Mouse (Mus musculus) heart, embryonic 14.5 days (tissue): ENCODE results near the gene Glrx2. TPM values are rescaled to one million over a fixed set of nuclear protein-coding genes. Genes with fewer than 3 reads are reported as not detected.

ENCODE experiments used
- ATAC-seq: fragments of 200-750 bp; cut with Nextera tagmentation; 2 replicates; pipeline ENCODE4 v1.8.0; 2017; ENCODE audit warnings: low read depth, moderate TSS enrichment; ENCODE audit not compliant: insufficient number of reproducible peaks, insufficient read depth, low FRiP score
- H3K27ac ChIP-seq, 2 experiments: fragments of 200-500 bp in 1 of 2; fragments of 300-500 bp in 1 of 2; sonication (generic) in 1 of 2; replicated peaks in 1 of 2; 2 replicates each; pipeline ENCODE4 v1.5.1; 2012 to 2014; ENCODE audit warnings: low read depth in 2 of 2, low read length in 2 of 2, control low read depth in 1 of 2, mild to moderate bottlenecking in 1 of 2, mixed read lengths in 1 of 2; ENCODE audit not compliant: control insufficient read depth in 1 of 2, insufficient read depth in 1 of 2
- H3K27me3 ChIP-seq: fragments of 300-500 bp; sonication (generic); 2 replicates; pipeline ENCODE4 v1.6.1; 2014; ENCODE audit warnings: mild to moderate bottlenecking, low read length, control low read depth; ENCODE audit not compliant: control insufficient read depth, insufficient read depth
- H3K36me3 ChIP-seq: fragments of 300-500 bp; sonication (generic); 2 replicates; pipeline ENCODE4 v1.6.1; 2014; ENCODE audit warnings: mild to moderate bottlenecking, control low read depth, low read length, mixed read lengths; ENCODE audit not compliant: control insufficient read depth, insufficient read depth
- H3K4me1 ChIP-seq, 2 experiments: fragments of 200-500 bp in 1 of 2; fragments of 300-500 bp in 1 of 2; sonication (generic) in 1 of 2; 2 replicates each; pipeline ENCODE4 v1.6.1; 2012 to 2014; ENCODE audit warnings: low read length in 2 of 2, control low read depth in 1 of 2, mixed read lengths in 1 of 2; ENCODE audit not compliant: control insufficient read depth in 2 of 2, insufficient read depth in 2 of 2
- H3K4me2 ChIP-seq: fragments of 300-500 bp; sonication (generic); 2 replicates; pipeline ENCODE4 v1.6.1; 2014; ENCODE audit warnings: mild to moderate bottlenecking, low read length
- H3K4me3 ChIP-seq, 2 experiments: fragments of 200-500 bp in 1 of 2; fragments of 300-500 bp in 1 of 2; sonication (generic) in 1 of 2; 2 replicates each; pipeline ENCODE4 v1.5.1; 2012 to 2014; ENCODE audit warnings: low read length in 2 of 2, mild to moderate bottlenecking in 2 of 2, control low read depth in 1 of 2, low read depth in 1 of 2, moderate library complexity in 1 of 2; ENCODE audit not compliant: control insufficient read depth in 1 of 2, insufficient read depth in 1 of 2
- H3K9ac ChIP-seq: fragments of 300-500 bp; sonication (generic); 2 replicates; pipeline ENCODE4 v1.6.1; 2014; ENCODE audit warnings: mild to moderate bottlenecking, low read length
- H3K9me3 ChIP-seq: fragments of 300-500 bp; sonication (generic); 2 replicates; pipeline ENCODE4 v1.6.1; 2016; ENCODE audit warnings: low read length, control low read depth; ENCODE audit not compliant: control insufficient read depth
- WGBS: fragments of 180-500 bp; shearing (Covaris S2); extraction: QIAGEN DNeasy Blood & Tissue Kit; methylation state at CpG from one replicate; pipeline ENCODE4 v1.1.7; 2014; 5-methylcytosine and 5-hydroxymethylcytosine counted together
- polyA plus RNA-seq: library from polyadenylated mRNA; unstranded; fragments of >200 nt; fragmentation: Nextera tagmentation; extraction: Ambion mirVana; gene quantifications from 2 replicates; pipeline ENCODE4 v1.2.1, GENCODE M21; 2014

Glrx2 gene
- polyA plus RNA-seq, 1 experiment from 2014 or later: 82.1 TPM

- ATAC-seq: no peak
- 89% methylated on average over 10 of the region's 10 CpGs for WGBS
- Histone ChIP-seq H3K4me3 (no peak overlapping the region), H3K4me2 (no peak overlapping the region), H3K36me3 (peaks cover 74% of the 10 kb centered on the region), H3K27me3 (no peaks in the 10 kb centered on the region), H3K9ac (no peak overlapping the region), H3K27ac (no peak overlapping the region), H3K9me3 (no peaks in the 10 kb centered on the region), H3K4me1 (no peaks in the 10 kb centered on the region)
Observed at GRCm38 (mm10) chr1:143745871-143746270, 29.7 kb downstream of the Glrx2 start.

DNA sequence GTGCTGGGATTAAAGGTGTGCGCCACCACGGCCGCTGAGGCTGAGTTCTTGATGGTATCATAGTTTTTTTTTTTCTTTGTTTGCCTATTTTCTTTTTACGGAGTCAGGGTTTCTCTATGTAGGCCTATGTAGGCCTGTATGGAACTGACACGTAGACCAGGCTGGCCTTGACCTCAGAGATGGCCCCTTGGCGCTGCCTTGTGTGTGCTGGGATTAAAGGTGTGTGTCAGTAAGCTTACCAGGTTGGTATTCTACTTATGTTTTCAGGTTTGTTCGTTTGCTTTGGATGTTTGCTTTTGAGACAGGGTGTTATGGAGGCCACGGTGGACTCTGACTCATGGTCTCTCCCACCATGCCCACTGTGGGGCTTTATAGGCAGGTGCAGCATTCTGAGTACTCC is 46.0 kb downstream of the Glrx2 start:
- 91% methylated on average over 8 of the region's 8 CpGs for WGBS
- Histone ChIP-seq H3K27me3 (no peaks in the 10 kb centered on the region), H3K9ac (no peak overlapping the region), H3K4me1 (no peaks in the 10 kb centered on the region), H3K4me3 (no peak overlapping the region), H3K36me3 (peaks cover 82% of the 10 kb centered on the region), H3K27ac (no peak overlapping the region), H3K9me3 (no peaks in the 10 kb centered on the region), H3K4me2 (no peak overlapping the region)
- ATAC-seq: no peak

DNA sequence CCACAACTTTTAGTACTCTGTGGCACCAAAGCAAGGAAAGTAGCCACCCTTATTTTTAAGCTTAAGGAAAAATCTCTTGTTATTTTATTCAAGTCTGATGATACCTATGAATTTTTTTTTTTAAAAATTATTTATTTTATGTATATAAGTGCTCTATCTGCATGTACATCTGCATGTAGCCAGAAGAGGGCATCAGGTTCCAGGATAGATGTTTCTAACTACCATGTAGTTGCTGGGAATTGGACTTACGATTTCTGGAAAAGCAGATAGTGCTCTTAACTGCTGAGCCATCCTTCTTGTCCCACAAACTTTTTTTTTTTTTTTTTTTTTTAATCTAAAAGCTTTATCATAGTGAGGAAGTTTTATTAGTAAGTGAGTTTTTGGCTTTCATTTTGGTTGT is 48.3 kb downstream of the Glrx2 start:
- Histone ChIP-seq H3K36me3 (peaks cover 62% of the 10 kb centered on the region), H3K9ac (no peak overlapping the region), H3K4me1 (no peaks in the 10 kb centered on the region), H3K4me2 (no peak overlapping the region), H3K9me3 (no peaks in the 10 kb centered on the region), H3K27ac (no peak overlapping the region), H3K4me3 (no peak overlapping the region), H3K27me3 (no peaks in the 10 kb centered on the region)
- WGBS: 60% methylated on average over 1 of the region's 1 CpGs
- no peak for ATAC-seq

GRCm38 (mm10) chr1:143765801-143766200 is 49.7 kb downstream of the Glrx2 start:
- ATAC-seq: no peak
- no peaks in the 10 kb centered on the region for H3K27me3 ChIP-seq
- 73% methylated on average over 4 of the region's 4 CpGs for WGBS

GRCm38 (mm10) chr1:143766238-143766637 is 50.1 kb downstream of the Glrx2 start:
- Histone ChIP-seq H3K4me2 (no peak overlapping the region), H3K27me3 (no peaks in the 10 kb centered on the region), H3K27ac (no peak overlapping the region), H3K9me3 (no peaks in the 10 kb centered on the region), H3K4me3 (no peak overlapping the region), H3K36me3 (peaks cover 58% of the 10 kb centered on the region), H3K4me1 (no peaks in the 10 kb centered on the region), H3K9ac (no peak overlapping the region)
- ATAC-seq: no peak
- 81% methylated on average over 6 of the region's 6 CpGs for WGBS

More at GRCm38 (mm10) chr1:143765801-143766200, 49.7 kb downstream of the Glrx2 start:
- Histone ChIP-seq H3K4me3 (no peak overlapping the region), H3K9ac (no peak overlapping the region), H3K36me3 (peaks cover 62% of the 10 kb centered on the region), H3K4me1 (no peaks in the 10 kb centered on the region), H3K9me3 (no peaks in the 10 kb centered on the region), H3K4me2 (no peak overlapping the region), H3K27ac (no peak overlapping the region)

DNA sequence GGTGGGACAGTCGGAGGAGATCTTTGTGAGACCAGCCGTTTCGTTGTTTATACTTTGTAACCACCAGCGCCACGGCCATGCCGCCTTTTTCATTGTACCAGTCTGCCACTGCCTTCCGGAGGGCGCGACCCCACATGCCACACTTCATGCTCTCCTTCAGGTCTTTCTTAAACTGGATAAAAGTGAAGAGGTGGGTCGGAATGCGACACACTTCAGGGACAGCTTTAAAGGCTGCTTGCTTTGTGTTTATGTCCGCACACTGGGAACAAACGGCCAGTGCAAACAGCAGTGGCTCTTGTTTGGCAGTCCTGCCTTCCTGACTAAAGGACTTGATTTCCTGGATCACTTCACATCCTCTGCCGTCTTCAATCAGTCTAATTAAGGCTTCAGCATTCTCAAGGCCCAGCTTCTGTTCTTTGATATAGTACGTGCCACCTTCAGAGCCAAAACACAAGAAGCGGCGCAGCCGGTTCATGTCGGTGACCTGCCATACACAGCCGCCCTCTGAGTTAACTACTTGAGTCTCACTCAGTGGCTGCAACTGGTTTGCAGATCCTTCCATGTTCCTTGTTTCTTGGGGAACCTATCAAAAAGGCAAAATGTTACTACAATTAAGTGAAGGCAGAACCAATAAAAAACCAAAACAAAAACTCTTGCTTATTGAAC is 54.4 kb downstream of the Glrx2 start:
- Histone ChIP-seq H3K4me3 (no peak overlapping the region), H3K9ac (no peak overlapping the region), H3K36me3 (peaks cover 32% of the 10 kb centered on the region), H3K4me2 (no peak overlapping the region), H3K9me3 (no peaks in the 10 kb centered on the region), H3K27ac (no peak overlapping the region), H3K27me3 (no peaks in the 10 kb centered on the region), H3K4me1 (peaks cover 3 to 12% of the 10 kb centered on the region in 2 experiments; a peak in 1 of 4 replicates)
- WGBS: 80% methylated on average over 20 of the region's 20 CpGs
- ATAC-seq: no peak

DNA sequence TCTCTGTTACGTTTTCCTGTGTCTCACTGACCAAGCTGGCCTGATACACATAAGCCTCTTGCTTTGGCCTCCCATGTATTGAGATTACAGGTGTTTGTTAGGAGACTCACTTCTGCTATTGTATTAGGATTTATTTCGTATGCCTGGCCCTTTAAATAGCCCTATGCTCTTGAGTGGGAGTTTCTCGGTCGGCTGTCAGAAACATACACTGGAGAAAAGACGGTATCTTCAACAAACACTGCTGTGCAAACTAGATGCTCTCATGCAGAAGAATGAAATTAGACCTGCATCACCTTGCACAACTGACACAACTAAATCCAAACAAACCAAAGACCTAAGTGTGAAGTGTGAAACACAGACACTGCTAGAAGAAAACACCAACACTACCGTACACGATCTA is 56.9 kb downstream of the Glrx2 start:
- H3K27ac ChIP-seq: no peak overlapping the region
- no peaks in the 10 kb centered on the region for H3K9me3 ChIP-seq
- ATAC-seq: no peak
- peak overlapping the region in 1 of 2 experiments; percentile 10; a peak in 2 of 4 replicates for H3K4me3 ChIP-seq
- peak overlapping the region; percentile 22 for H3K9ac ChIP-seq
- peaks cover 3 to 16% of the 10 kb centered on the region in 2 experiments; a peak in 1 of 4 replicates for H3K4me1 ChIP-seq
- H3K27me3 ChIP-seq: no peaks in the 10 kb centered on the region
- H3K4me2 ChIP-seq: peak overlapping the region; percentile 47
- H3K36me3 ChIP-seq: peaks cover 17% of the 10 kb centered on the region
- WGBS: 50% methylated on average over 7 of the region's 7 CpGs

- Histone ChIP-seq H3K9me3 (no peaks in the 10 kb centered on the region), H3K4me1 (peaks cover 3 to 24% of the 10 kb centered on the region in 2 experiments; a peak in 2 of 4 replicates), H3K27me3 (no peaks in the 10 kb centered on the region), H3K9ac (peak overlapping the region; percentile 41; the same call in 1 of the 2 replicates), H3K4me3 (peak overlapping the region in 1 of 2 experiments; percentile 13; a peak in 1 of 4 replicates), H3K27ac (no peak overlapping the region), H3K4me2 (peak overlapping the region; percentile 47), H3K36me3 (peaks cover 17% of the 10 kb centered on the region)
- 14% methylated on average over 6 of the region's 6 CpGs for WGBS
- no peak for ATAC-seq
Observed at GRCm38 (mm10) chr1:143773909-143774308, 57.8 kb downstream of the Glrx2 start.
